Mouse (Mus musculus) liver, embryonic 15.5 days (tissue): Measurements from ENCODE around the gene Igsf3. TPM values are rescaled to one million over a fixed set of nuclear protein-coding genes. Genes with fewer than 3 reads are reported as not detected.

Source experiments
- ATAC-seq: fragments of 200-750 bp; cut with Nextera tagmentation; 2 replicates; pipeline ENCODE4 v1.8.0; 2017; ENCODE audit warnings: moderate number of reproducible peaks, mild to moderate bottlenecking, moderate library complexity; ENCODE audit not compliant: insufficient read depth
- H3K27ac ChIP-seq: fragments of 300-500 bp; sonication (generic); replicated peaks from 2 replicates; pipeline ENCODE4 v1.5.1; 2015; ENCODE audit warnings: mild to moderate bottlenecking, inconsistent platforms
- H3K27me3 ChIP-seq: fragments of 300-500 bp; sonication (generic); 2 replicates; pipeline ENCODE4 v1.6.1; 2015; ENCODE audit warnings: mild to moderate bottlenecking, inconsistent platforms
- H3K36me3 ChIP-seq: fragments of 300-500 bp; sonication (generic); replicated peaks from 2 replicates; pipeline ENCODE4 v1.6.1; 2015; ENCODE audit warnings: moderate library complexity, mild to moderate bottlenecking, inconsistent platforms
- H3K4me1 ChIP-seq: fragments of 300-500 bp; sonication (generic); replicated peaks from 2 replicates; pipeline ENCODE4 v1.6.1; 2015; ENCODE audit warnings: inconsistent platforms
- H3K4me2 ChIP-seq: fragments of 300-500 bp; sonication (generic); 2 replicates; pipeline ENCODE4 v1.6.1; 2015; ENCODE audit warnings: moderate library complexity, mild to moderate bottlenecking, inconsistent platforms
- H3K4me3 ChIP-seq: fragments of 300-500 bp; sonication (generic); replicated peaks from 2 replicates; pipeline ENCODE4 v1.5.1; 2015; ENCODE audit warnings: mild to moderate bottlenecking, inconsistent platforms
- H3K9ac ChIP-seq: fragments of 300-500 bp; sonication (generic); 2 replicates; pipeline ENCODE4 v1.6.1; 2015; ENCODE audit warnings: moderate library complexity, mild to moderate bottlenecking, inconsistent platforms
- H3K9me3 ChIP-seq: fragments of 300-500 bp; sonication (generic); replicated peaks from 2 replicates; pipeline ENCODE4 v1.6.1; 2016; ENCODE audit warnings: inconsistent platforms
- WGBS: fragments of 180-500 bp; shearing (Covaris S2); methylation state at CpG from one replicate; pipeline ENCODE4 v1.1.7; 2015; ENCODE audit warnings: mixed read lengths; ENCODE audit not compliant: insufficient replicate concordance; 5-methylcytosine and 5-hydroxymethylcytosine counted together
- polyA plus RNA-seq: library from polyadenylated mRNA; unstranded; fragments of >200 nt; fragmentation: Nextera tagmentation; extraction: Ambion mirVana; gene quantifications from 2 replicates; pipeline ENCODE4 v1.2.1, GENCODE M21; 2015

The Igsf3 gene
- polyA plus RNA-seq, 1 experiment from 2014 or later = 4.5 TPM

DNA sequence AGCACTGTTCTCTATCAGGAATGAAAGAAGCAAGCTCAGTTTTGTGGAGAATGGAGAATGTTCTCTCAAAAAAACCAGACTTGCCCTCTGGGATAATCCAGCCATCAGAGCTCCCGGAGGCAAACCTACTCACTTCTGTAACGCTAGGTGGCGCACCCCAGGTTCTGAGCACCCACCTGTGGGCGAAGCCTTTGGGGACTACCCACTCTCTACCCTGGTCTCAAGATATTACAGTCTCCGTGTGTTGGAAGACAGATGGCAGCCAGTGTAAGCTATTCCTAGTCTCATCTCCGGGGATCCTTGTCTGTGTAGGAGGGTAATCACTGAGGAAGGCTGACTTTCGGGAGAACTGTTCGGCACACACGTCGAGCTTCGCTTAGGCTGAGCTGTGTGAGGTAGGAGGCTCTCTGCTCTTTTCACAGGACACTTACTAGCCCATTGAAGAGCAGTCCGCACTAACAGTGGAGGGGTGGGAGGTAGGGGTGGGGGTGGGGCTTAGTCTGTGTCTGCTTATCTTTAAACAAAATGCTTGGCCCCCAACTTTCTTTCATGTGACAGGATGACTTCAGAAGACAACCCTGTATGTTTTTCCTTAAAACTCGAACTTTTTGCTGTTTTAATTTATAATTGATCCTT lies 4.4 kb upstream of the Igsf3 start:
- ATAC-seq = peak; percentile 49
- WGBS = 22% methylated on average over 13 of the region's 13 CpGs
- peak overlapping the region; percentile 65 for H3K4me2 ChIP-seq

DNA sequence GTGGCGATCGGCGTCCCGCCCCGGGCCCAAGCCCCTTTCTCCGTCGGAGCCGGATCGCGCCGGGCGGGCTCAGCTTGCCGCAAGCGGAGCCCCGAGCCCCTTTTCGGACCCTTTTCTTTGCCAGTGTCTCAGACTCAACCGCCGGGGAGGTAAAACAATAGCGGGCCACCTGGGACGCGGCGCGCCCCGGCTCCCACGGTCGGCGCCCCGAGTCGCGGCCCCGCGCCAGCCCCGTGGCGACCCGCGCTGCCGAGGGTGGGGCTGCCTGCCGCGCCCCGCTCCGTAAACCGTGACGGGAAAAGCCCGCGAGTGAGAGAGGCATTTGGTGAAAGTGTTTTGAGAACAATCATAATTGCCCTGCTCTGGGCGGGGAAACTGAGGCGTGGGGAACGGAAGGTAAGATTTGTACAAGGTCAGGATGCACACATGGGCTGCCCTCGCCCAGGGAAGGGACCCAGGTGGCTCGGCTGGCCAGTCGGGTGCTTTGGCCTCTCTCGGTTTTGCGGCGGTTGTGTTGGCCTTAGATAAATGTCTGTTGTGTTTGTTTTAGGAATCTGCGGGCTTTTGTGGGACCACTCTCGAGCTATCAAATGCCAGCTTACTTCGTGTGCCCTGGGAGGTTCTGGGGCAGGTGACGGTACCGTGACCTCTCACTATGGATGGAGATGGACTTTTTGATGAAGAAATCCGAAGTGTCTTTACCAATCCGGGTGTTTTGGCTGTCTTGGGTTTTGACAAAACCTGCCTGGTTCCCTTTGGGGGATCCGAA lies 557 bp downstream of the Igsf3 start:
- ATAC-seq = peak; percentile 54
- Histone ChIP-seq H3K36me3 (no peaks in the 10 kb centered on the region), H3K27me3 (peaks cover 29% of the 10 kb centered on the region), H3K9me3 (no peaks in the 10 kb centered on the region), H3K9ac (peak overlapping the region; percentile 65), H3K27ac (peak overlapping the region; percentile 52), H3K4me1 (peaks cover 66% of the 10 kb centered on the region), H3K4me3 (peak overlapping the region; percentile 76), H3K4me2 (peak overlapping the region; percentile 99)
- WGBS = under 1% methylated on average over 62 of the region's 62 CpGs

More for the DNA sequence above, 4.4 kb upstream of the Igsf3 start:
- Histone ChIP-seq H3K36me3 (no peaks in the 10 kb centered on the region), H3K27ac (peak overlapping the region; percentile 49; the same call in 1 of the 2 replicates), H3K4me1 (peaks cover 65% of the 10 kb centered on the region), H3K4me3 (peak overlapping the region; percentile 33), H3K9ac (no peak overlapping the region), H3K9me3 (no peaks in the 10 kb centered on the region), H3K27me3 (peaks cover 9% of the 10 kb centered on the region; the same call in 1 of the 2 replicates)

DNA sequence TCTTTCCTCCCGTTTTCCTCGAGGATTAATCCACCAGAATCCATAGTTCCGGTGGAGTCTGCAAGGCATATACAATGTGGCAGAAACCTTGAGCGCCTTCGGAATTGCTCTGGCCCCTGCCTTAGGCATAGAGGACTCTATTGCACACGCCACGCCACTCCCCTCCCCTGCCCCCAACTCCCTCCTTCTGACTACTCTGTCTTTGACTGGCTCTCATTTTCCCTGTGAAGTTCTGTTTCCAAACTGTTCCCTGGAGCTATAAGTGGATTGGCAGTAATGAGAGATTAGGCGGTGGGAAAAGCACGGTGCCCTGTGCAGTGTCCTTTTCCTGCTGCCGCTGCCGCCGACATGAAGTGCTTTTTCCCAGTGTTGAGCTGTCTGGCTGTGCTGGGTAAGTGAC lies 1.2 kb downstream of the Igsf3 start:
- Histone ChIP-seq H3K4me2 (peak overlapping the region; percentile 99), H3K9me3 (no peaks in the 10 kb centered on the region), H3K4me1 (peaks cover 60% of the 10 kb centered on the region), H3K27me3 (peaks cover 29% of the 10 kb centered on the region), H3K9ac (peak overlapping the region; percentile 65; the same call in 1 of the 2 replicates), H3K27ac (no peak overlapping the region), H3K36me3 (no peaks in the 10 kb centered on the region), H3K4me3 (peak overlapping the region; percentile 76)
- no peak for ATAC-seq
- WGBS = 3% methylated on average over 12 of the region's 12 CpGs

DNA sequence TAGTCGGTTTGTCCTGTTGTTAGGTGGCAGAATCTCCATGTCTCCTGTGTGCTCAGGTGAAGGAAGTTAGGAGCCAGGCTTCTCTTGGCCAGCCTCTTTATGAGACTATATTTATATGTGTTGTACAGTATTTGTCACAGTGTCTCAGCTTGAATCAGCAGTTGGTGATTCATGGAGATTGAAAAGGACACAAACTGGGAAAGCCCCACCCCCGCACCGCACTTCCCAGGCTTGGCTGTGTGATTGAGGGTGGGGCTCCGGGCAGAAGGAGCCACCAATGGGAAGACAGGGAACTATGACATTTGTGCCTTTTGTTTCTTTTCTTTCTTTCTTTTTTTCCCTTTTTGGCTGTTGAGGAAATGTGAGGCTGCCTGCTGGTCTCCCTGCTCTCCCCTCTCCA lies 2.9 kb downstream of the Igsf3 start:
- H3K9ac ChIP-seq = no peak overlapping the region
- no peaks in the 10 kb centered on the region for H3K9me3 ChIP-seq
- H3K27ac ChIP-seq = no peak overlapping the region
- no peak for ATAC-seq
- H3K4me2 ChIP-seq = no peak overlapping the region
- H3K4me1 ChIP-seq = peaks cover 51% of the 10 kb centered on the region
- H3K36me3 ChIP-seq = no peaks in the 10 kb centered on the region
- H3K27me3 ChIP-seq = peaks cover 29% of the 10 kb centered on the region
- H3K4me3 ChIP-seq = no peak overlapping the region
- 67% methylated on average over 4 of the region's 4 CpGs for WGBS

DNA sequence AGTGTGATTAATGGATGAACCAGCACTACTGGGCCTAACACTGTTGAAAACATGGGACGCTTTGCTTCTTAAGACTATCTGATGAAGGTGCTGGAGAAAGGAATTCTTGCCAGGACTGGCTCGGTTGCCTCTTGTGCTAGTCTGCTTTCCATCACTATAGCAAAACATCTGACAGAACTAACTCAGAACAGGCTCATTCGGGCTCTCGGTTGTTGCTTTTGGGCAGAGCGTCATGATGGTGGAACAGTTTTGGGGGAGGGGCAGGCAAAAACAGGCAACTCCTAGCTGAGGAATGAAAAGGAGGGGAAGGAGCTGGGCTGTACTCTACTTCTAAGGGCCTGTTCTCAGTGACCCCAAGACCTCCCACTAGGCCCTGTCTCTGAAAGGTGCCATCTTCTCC lies 4.8 kb downstream of the Igsf3 start:
- 83% methylated on average over 5 of the region's 5 CpGs for WGBS
- Histone ChIP-seq H3K9ac (no peak overlapping the region), H3K4me3 (no peak overlapping the region), H3K27me3 (peaks cover 24% of the 10 kb centered on the region), H3K4me2 (no peak overlapping the region), H3K27ac (no peak overlapping the region), H3K4me1 (peaks cover 34% of the 10 kb centered on the region), H3K36me3 (no peaks in the 10 kb centered on the region), H3K9me3 (no peaks in the 10 kb centered on the region)
- ATAC-seq = no peak

DNA sequence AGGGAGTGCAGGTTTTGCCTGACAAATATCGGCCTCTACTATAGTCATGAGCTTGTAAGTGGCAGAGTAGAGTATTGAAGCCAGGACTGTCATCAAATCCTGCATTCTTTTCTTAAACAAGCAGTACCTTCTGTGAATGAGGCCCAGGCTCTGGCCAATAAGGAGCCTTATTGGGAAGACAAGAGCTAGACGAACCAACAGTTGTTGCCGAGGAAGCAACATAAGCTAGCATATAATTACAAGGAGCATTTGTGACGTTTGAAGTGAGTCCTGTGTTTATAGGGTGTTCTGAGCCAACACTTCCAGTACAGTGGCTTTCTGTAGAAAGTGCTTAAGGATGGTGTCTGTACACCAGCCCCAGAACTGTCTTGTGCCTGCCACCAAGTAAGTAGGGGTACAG lies 5.9 kb downstream of the Igsf3 start:
- H3K27me3 ChIP-seq = peaks cover 18% of the 10 kb centered on the region
- H3K4me1 ChIP-seq = peaks cover 24% of the 10 kb centered on the region
- no peaks in the 10 kb centered on the region for H3K9me3 ChIP-seq
- 75% methylated on average over 4 of the region's 4 CpGs for WGBS
- no peak overlapping the region for H3K9ac ChIP-seq
- no peak overlapping the region for H3K27ac ChIP-seq
- no peaks in the 10 kb centered on the region for H3K36me3 ChIP-seq
- no peak overlapping the region for H3K4me2 ChIP-seq
- ATAC-seq = no peak
- no peak overlapping the region for H3K4me3 ChIP-seq

DNA sequence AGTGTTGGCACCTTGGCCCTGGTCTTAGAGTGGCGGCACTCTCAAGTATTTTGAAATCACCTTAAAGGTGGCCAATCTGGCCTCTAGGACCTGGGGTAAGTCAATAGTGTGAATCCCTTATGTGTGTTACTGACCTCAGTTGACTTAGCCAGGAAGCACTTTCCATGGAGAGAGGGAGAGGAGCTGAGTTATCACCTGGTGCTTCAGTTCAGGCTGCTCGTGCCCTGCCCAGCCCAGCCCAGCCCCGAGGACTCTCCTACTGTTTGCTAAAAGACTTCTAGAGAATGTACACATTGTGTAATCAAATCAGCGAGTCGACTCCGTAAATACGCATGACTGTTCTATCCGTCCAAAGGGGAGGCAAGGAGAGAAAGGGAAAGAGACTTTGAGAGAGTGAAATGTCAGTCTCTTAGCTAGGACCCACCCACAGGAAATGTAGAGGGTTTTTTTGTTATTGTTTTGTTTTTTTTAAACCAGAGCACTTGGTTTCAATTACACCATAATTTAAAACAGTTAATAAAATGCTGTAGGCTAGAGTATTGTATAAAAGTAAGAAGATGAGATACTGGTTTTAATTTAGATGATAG lies 9.6 kb downstream of the Igsf3 start:
- Histone ChIP-seq H3K27ac (no peak overlapping the region), H3K36me3 (no peaks in the 10 kb centered on the region), H3K4me3 (no peak overlapping the region), H3K4me1 (peaks cover 5% of the 10 kb centered on the region; the same call in 1 of the 2 replicates), H3K9me3 (no peaks in the 10 kb centered on the region), H3K27me3 (no peaks in the 10 kb centered on the region), H3K9ac (no peak overlapping the region), H3K4me2 (no peak overlapping the region)
- no peak for ATAC-seq
- WGBS = 57% methylated on average over 8 of the region's 8 CpGs

DNA sequence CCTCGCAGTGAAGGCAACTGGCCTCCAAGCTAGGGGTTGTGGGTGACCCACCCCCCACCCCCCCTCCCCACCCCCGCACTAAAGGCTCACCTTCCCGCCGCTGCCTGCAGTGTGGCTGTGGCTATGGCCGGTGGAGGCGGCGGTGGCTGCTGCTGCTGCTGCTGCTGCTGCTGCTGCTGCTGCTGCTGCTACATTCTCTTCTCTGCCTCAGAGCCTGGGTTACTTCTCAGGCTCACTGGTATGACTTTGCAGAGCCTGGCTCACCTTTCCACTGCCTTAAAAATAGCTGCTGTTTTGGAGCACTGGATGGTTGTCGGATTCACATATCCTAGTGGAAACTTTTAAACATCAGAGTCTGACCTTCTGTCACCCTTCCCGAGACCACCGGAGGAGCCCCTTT lies 11.0 kb downstream of the Igsf3 start:
- no peak overlapping the region for H3K9ac ChIP-seq
- no peak overlapping the region for H3K4me3 ChIP-seq
- H3K4me2 ChIP-seq = no peak overlapping the region
- no peaks in the 10 kb centered on the region for H3K27me3 ChIP-seq
- ATAC-seq = no peak
- no peaks in the 10 kb centered on the region for H3K9me3 ChIP-seq
- H3K36me3 ChIP-seq = no peaks in the 10 kb centered on the region
- peaks cover 5% of the 10 kb centered on the region; the same call in 1 of the 2 replicates for H3K4me1 ChIP-seq
- WGBS = 26% methylated on average over 10 of the region's 10 CpGs
- no peak overlapping the region for H3K27ac ChIP-seq

DNA sequence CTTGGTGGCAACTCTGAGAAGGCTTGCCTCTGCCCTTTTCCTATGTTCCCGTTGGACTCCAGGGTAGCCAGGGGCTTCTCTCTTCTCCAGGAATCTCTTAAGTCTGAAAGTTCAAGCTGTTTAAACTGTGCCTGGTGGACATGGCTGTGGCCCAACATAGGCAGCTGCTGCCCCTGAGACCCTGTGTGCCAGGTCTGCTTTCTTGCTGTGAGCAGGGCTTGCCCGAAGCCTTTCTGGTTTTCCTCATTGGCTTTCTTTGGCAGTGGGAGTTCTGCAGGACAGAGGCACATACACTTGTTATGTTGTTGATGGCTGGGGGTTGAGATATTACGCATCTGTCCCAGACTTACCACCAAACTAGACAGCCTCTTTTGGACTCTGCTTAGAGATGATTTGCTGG lies 12.7 kb downstream of the Igsf3 start:
- H3K4me2 ChIP-seq = no peak overlapping the region
- no peaks in the 10 kb centered on the region for H3K27me3 ChIP-seq
- H3K9ac ChIP-seq = no peak overlapping the region
- no peaks in the 10 kb centered on the region for H3K9me3 ChIP-seq
- H3K4me1 ChIP-seq = peaks cover 5% of the 10 kb centered on the region; the same call in 1 of the 2 replicates
- no peak for ATAC-seq
- H3K36me3 ChIP-seq = no peaks in the 10 kb centered on the region
- WGBS = 70% methylated on average over 3 of the region's 3 CpGs
- no peak overlapping the region for H3K4me3 ChIP-seq
- H3K27ac ChIP-seq = no peak overlapping the region

DNA sequence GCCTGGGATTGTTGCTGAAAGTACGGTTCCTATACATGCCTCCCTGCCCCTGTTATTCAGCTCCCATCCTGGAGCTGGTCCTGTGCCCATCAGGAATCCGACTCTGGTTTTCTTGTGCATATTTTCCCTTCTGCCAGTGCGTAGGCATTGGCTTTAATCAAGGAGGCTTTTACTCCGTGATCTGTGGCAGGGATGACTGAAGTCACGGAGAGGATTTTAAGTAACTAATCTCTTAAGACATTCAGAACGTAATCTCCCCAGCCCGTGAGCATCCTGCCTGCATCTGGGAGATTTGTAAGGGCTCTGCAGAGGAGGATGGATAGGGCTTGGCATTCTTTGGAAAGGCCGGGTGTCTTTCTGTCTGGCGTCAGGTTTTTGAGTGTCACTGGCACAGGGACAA lies 13.6 kb downstream of the Igsf3 start:
- H3K4me1 ChIP-seq = peaks cover 5% of the 10 kb centered on the region; the same call in 1 of the 2 replicates
- WGBS = 68% methylated on average over 9 of the region's 9 CpGs
- H3K9me3 ChIP-seq = no peaks in the 10 kb centered on the region

DNA sequence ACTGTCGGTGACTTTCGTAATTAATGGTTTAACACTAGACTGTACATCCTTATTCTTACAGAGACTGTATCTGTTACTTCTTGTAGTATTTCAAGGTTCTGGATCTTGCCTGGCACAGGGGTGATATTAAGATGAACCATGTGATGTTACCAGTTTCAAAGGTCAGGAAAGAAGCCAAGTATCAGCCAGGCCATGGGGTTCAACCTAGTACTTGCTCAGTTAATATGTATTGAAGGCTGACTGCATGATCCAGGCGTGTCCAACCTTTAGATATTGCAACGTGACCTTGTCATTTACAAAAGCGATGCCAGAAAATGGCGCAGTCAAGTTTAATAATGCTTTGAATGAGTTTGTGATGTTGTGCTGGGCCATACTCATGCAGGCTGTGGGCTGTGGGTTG lies 15.1 kb downstream of the Igsf3 start:
- Histone ChIP-seq H3K27ac (no peak overlapping the region), H3K9ac (no peak overlapping the region), H3K36me3 (no peaks in the 10 kb centered on the region), H3K27me3 (no peaks in the 10 kb centered on the region), H3K9me3 (no peaks in the 10 kb centered on the region), H3K4me2 (no peak overlapping the region), H3K4me3 (no peak overlapping the region), H3K4me1 (peaks cover 12% of the 10 kb centered on the region)
- 77% methylated on average over 6 of the region's 6 CpGs for WGBS
- ATAC-seq = no peak

More for the DNA sequence above, 13.6 kb downstream of the Igsf3 start:
- H3K27me3 ChIP-seq = no peaks in the 10 kb centered on the region
- ATAC-seq = no peak
- no peak overlapping the region for H3K4me2 ChIP-seq
- no peaks in the 10 kb centered on the region for H3K36me3 ChIP-seq
- no peak overlapping the region for H3K4me3 ChIP-seq
- H3K27ac ChIP-seq = no peak overlapping the region
- H3K9ac ChIP-seq = no peak overlapping the region
